Comparison of ENCODE assay signal across 13 mouse cellular contexts in genomic region chr10:20995236-20995635, GRCm38 (mm10). TPM values are rescaled to one million over a fixed set of nuclear protein-coding genes. Genes with fewer than 3 reads are reported as not detected.
DNase-seq lines count a peak whose midpoint lies in the region; ATAC-seq lines count a peak whose summit lies in the region.
"Had no signal": no experiment of that assay in that cellular context is flagged by ENCODE, and none has a peak within 500 bp of the region (broad histone marks: within the 10 kb centered on the region; RNA-seq: fewer than 3 reads in every experiment).

No protein-coding gene starts in this region.

- no peaks in the 10 kb centered on the region for H3K9me3 ChIP-seq in midbrain, embryonic 16.5 days (replicated peaks; ENCODE audit: control insufficient read depth, low read length, poor library complexity, severe bottlenecking)
- no peaks in the 10 kb centered on the region for H3K9me3 ChIP-seq in midbrain, embryonic 10.5 days (replicated peaks)
- H3K9me3 ChIP-seq: embryonic facial prominence, embryonic 13.5 days had no signal

- no peak overlapping the region for H3K4me2 ChIP-seq in midbrain, embryonic 16.5 days (ENCODE audit: low read length)
- H3K4me2 ChIP-seq: embryonic facial prominence, embryonic 13.5 days had no signal

- ATAC-seq in midbrain, embryonic 16.5 days, result 0 out of 2 replicates have a peak, but pooled peaks have one; percentile 42
- ATAC-seq in megakaryocyte progenitor cell, adult 5-6 weeks (replicated peaks; ENCODE audit: poor library complexity), result peak; percentile 54
- no peak for ATAC-seq in CD4-positive, CD25-positive, alpha-beta regulatory T cell, adult 4 months
- no peak for ATAC-seq in erythroid progenitor cell, adult 5-6 weeks (replicated peaks; ENCODE audit: low FRiP score, poor library complexity, severe bottlenecking)

- no peak overlapping the region for H3K4me3 ChIP-seq in midbrain, embryonic 16.5 days (ENCODE audit: low read depth, low read length)
- no peak overlapping the region for H3K4me3 ChIP-seq in midbrain, embryonic 10.5 days
- H3K4me3 ChIP-seq: embryonic facial prominence, embryonic 13.5 days had no signal

- WGBS in midbrain, embryonic 16.5 days, result 43% methylated on average over 2 of the region's 2 CpGs
- 44% methylated on average over 2 of the region's 2 CpGs for WGBS in midbrain, embryonic 10.5 days

- no peak overlapping the region for H3K27ac ChIP-seq in midbrain, embryonic 16.5 days (ENCODE audit: low read length)
- no peak overlapping the region for H3K27ac ChIP-seq in midbrain, embryonic 10.5 days (replicated peaks)
- H3K27ac ChIP-seq: embryonic facial prominence, embryonic 13.5 days; kidney, postnatal 0 days; stomach, postnatal 0 days had no signal

- DNase-seq in midbrain, embryonic 10.5 days (ENCODE audit: low spot score), result no peak
- peak; percentile 45 to 51 for DNase-seq in cerebellum, postnatal 10 days
- DNase-seq in thymus, postnatal 4 days, result peak; percentile 39
- DNase-seq in gastrocnemius, postnatal 14 days, result no peak
- DNase-seq: adrenal gland, adult 2 months; lung, postnatal 10 days had no signal

- no peak overlapping the region for H3K9ac ChIP-seq in midbrain, embryonic 16.5 days (ENCODE audit: low read depth, low read length)
- H3K9ac ChIP-seq: embryonic facial prominence, embryonic 13.5 days had no signal

- no peaks in the 10 kb centered on the region for H3K4me1 ChIP-seq in midbrain, embryonic 16.5 days (ENCODE audit: control insufficient read depth, insufficient read depth, low read length)
- peaks cover 9% of the 10 kb centered on the region for H3K4me1 ChIP-seq in midbrain, embryonic 10.5 days
- H3K4me1 ChIP-seq: embryonic facial prominence, embryonic 13.5 days had no signal

- intact Hi-C loops in gastrocnemius, postnatal 14 days (cut with DNase I; ENCODE audit: low total_unique reads), result no loop called here

- no peaks in the 10 kb centered on the region for H3K27me3 ChIP-seq in midbrain, embryonic 16.5 days (ENCODE audit: control insufficient read depth, insufficient read depth, low read depth, low read length)
- H3K27me3 ChIP-seq in midbrain, embryonic 10.5 days (ENCODE audit: low read depth, poor library complexity, severe bottlenecking), result no peaks in the 10 kb centered on the region
- H3K27me3 ChIP-seq: embryonic facial prominence, embryonic 13.5 days had no signal

- 0 out of 2 replicates have a peak, but pooled peaks cover 3% of the 10 kb centered on the region for H3K36me3 ChIP-seq in midbrain, embryonic 16.5 days (ENCODE audit: control insufficient read depth, insufficient read depth, low read length)
- H3K36me3 ChIP-seq in midbrain, embryonic 10.5 days, result no peaks in the 10 kb centered on the region
- H3K36me3 ChIP-seq: embryonic facial prominence, embryonic 13.5 days had no signal

RNA-seq across cellular contexts. Expression of gene Ahi1, which starts 42.9 kb away (rescaled TPM):
- polyA plus RNA-seq in midbrain, embryonic 16.5 days (2015; fragmentation: Nextera tagmentation; extraction: Ambion mirVana), result 130 and 149 TPM in 2 replicates
- polyA plus RNA-seq in midbrain, embryonic 10.5 days (2016; fragmentation: Nextera tagmentation; extraction: Ambion mirVana), result 17.8 and 21.0 TPM in 2 replicates
- 6.5 and 7.6 TPM in 2 replicates for total RNA-seq in megakaryocyte progenitor cell, adult 5-6 weeks (2015)
- total RNA-seq in megakaryocyte progenitor cell, adult 5-6 weeks (2017), result 4.3 and 4.8 TPM in 2 replicates
- 1 to 10 TPM; 1.2 to 1.6 TPM for total RNA-seq in gastrocnemius, postnatal 14 days (2021)
- polyA plus RNA-seq in CD4-positive, CD25-positive, alpha-beta regulatory T cell, adult 4 months (2017; shearing (Covaris generic)), result 1 to 10 TPM; 9.1 to 9.4 TPM
- 29.9 and 50.7 TPM in 2 replicates for total RNA-seq in erythroid progenitor cell, adult 5-6 weeks (2015; ENCODE audit: low replicate concordance)
- 32.0 and 37.4 TPM in 2 replicates for total RNA-seq in erythroid progenitor cell, adult 5-6 weeks (2017; ENCODE audit: low replicate concordance)

Comparison
In these comparisons a context has a peak if more than half of its experiments do, and no peak if none do; other contexts are left out.
1. ATAC-seq: peak in midbrain, embryonic 16.5 days (single experiment) and megakaryocyte progenitor cell, adult 5-6 weeks (single experiment); none in CD4-positive, CD25-positive, alpha-beta regulatory T cell, adult 4 months (single experiment) and erythroid progenitor cell, adult 5-6 weeks (single experiment).
2. DNase-seq: peak in cerebellum, postnatal 10 days (2 of 2) and thymus, postnatal 4 days (single experiment); none in midbrain, embryonic 10.5 days (single experiment) and gastrocnemius, postnatal 14 days (single experiment).